Mouse (Mus musculus): ENCODE measurements at regions not wholly inside any gene's neighbourhood (a gene's known extent, or its start where the extent isn't known, plus 50 kb on each side); places are given as distances from the start of the nearest gene placed in this dataset.

DNA sequence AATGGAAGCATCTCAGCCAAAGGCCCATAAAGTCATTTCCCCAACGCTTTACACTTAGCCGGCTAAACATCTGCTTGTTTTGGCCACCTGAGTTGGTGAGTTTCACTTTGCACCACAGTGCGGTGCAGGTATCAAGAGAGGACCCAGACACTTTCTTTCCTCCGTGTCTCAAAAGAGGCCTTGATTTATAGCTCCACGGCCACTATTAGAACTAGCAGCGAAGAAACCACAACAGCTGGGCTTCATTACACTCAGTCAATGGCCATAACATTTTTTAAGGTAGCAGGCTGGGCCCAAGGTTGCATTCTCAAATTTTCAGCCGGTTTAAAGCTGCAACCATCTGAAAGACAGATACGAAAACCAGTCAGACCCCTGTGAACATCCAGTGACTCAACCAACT lies 103.4 kb downstream of the Mreg start:
- Histone ChIP-seq H3K4me2 (ENCODE audit: low read length) (no peak overlapping the region), H3K27ac (ENCODE audit: low read depth, low read length) (no peak overlapping the region), H3K4me1 (ENCODE audit: control insufficient read depth, insufficient read depth, low read length) (no peaks in the 10 kb centered on the region), H3K27me3 (replicated peaks; ENCODE audit: control insufficient read depth, insufficient read depth, low read length) (no peaks in the 10 kb centered on the region), H3K9me3 (replicated peaks; ENCODE audit: control insufficient read depth, low read length) (no peaks in the 10 kb centered on the region), H3K9ac (ENCODE audit: low read length) (no peak overlapping the region), H3K36me3 (ENCODE audit: control insufficient read depth, insufficient read depth, low read length) (no peaks in the 10 kb centered on the region), H3K4me3 (ENCODE audit: low read depth, low read length) (no peak overlapping the region)
- ATAC-seq (no peak), DNase-seq (ENCODE audit: low spot score) (no peak)
- 94% methylated on average over 8 of the region's 8 CpGs for WGBS

DNA sequence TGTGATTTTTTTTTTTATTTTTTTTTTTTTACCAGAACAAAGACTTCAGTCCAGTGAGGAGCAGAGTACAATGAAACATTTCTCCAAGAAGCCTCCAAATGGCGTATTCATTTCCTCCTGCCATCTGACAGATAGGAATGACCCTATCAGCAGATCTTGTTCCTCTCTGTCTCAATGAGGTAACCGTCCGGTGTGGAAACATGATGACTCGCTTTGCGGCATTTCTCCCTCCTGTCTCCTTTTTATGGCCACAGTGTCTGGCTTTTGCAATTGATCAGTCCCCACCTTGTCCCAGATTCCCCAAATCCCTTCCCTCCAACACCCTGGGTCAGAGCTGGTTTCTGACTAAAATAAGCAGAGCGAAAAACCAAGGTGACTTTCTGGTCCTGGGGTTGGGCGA lies 105.0 kb downstream of the Mreg start:
- Histone ChIP-seq H3K36me3 (ENCODE audit: control insufficient read depth, insufficient read depth, low read length) (no peaks in the 10 kb centered on the region), H3K27me3 (replicated peaks; ENCODE audit: control insufficient read depth, insufficient read depth, low read length) (no peaks in the 10 kb centered on the region), H3K9me3 (replicated peaks; ENCODE audit: control insufficient read depth, low read length) (no peaks in the 10 kb centered on the region), H3K4me1 (ENCODE audit: control insufficient read depth, insufficient read depth, low read length) (no peaks in the 10 kb centered on the region), H3K27ac (ENCODE audit: low read depth, low read length) (no peak overlapping the region), H3K4me3 (ENCODE audit: low read depth, low read length) (no peak overlapping the region), H3K9ac (ENCODE audit: low read length) (no peak overlapping the region), H3K4me2 (ENCODE audit: low read length) (no peak overlapping the region)
- WGBS, result 90% methylated on average over 7 of the region's 7 CpGs
- no peak for DNase-seq (ENCODE audit: low spot score)
- no peak for ATAC-seq

DNA sequence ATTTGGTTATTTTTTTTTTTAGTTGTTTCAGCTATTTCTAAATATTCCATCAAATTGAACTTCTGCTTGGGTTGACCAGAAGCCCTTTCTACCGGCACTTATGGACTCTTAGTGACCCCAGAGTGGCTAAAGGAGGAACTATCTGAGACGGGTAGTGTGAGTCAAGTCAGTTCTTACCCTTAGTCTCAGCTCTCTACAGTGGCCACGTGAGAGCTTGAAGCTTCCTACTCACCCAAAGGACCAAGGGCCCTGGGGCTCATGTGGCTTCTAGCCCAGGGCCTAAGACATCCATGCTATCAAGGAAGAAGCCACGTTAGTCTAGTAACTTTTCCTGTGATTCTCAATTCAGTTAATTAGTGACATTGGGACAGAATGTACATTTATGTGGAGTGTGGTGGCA lies 105.5 kb downstream of the Mreg start:
- Histone ChIP-seq H3K36me3 (ENCODE audit: control insufficient read depth, insufficient read depth, low read length) (no peaks in the 10 kb centered on the region), H3K4me3 (ENCODE audit: low read depth, low read length) (no peak overlapping the region), H3K4me2 (ENCODE audit: low read length) (no peak overlapping the region), H3K27me3 (replicated peaks; ENCODE audit: control insufficient read depth, insufficient read depth, low read length) (no peaks in the 10 kb centered on the region), H3K27ac (ENCODE audit: low read depth, low read length) (no peak overlapping the region), H3K9ac (ENCODE audit: low read length) (no peak overlapping the region), H3K9me3 (replicated peaks; ENCODE audit: control insufficient read depth, low read length) (no peaks in the 10 kb centered on the region), H3K4me1 (ENCODE audit: control insufficient read depth, insufficient read depth, low read length) (no peaks in the 10 kb centered on the region)
- no peak for ATAC-seq
- 87% methylated on average over 4 of the region's 4 CpGs for whole genome bisulfite sequencing
- DNase-seq (ENCODE audit: low spot score), result no peak

DNA sequence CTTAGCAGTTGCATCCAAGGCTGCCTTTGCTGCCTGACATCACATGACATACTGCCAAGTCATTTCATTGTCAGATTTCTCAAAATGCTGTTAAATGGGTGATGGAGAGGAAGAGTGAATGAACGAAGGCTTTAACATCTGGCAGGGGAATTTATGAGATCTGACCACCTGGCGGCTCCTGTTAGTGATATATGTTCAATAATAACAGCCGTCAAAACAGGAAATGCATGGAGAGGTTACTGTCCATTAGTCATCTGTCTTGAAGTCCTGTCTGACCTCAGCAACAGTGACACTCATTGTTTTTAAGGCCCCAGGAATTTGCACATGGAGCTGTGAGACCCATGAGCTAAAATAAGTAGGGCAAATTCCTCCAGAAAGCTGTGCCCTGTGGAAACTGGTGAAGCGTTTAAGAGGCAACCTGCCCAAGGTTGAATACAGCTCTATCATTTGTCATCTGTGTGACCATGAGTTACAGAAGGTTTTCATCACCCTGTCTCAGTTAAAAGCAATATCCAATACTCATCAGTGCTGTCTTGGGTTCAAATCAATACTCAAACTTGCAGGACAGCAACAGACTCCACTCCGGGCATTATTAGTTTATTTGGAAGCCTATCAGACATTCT lies 106.6 kb downstream of the Mreg start:
- DNase-seq (ENCODE audit: low spot score) (no peak), ATAC-seq (no peak)
- Histone ChIP-seq H3K4me3 (ENCODE audit: low read depth, low read length) (no peak overlapping the region), H3K27ac (ENCODE audit: low read depth, low read length) (no peak overlapping the region), H3K4me1 (ENCODE audit: control insufficient read depth, insufficient read depth, low read length) (no peaks in the 10 kb centered on the region), H3K9ac (ENCODE audit: low read length) (no peak overlapping the region), H3K9me3 (replicated peaks; ENCODE audit: control insufficient read depth, low read length) (no peaks in the 10 kb centered on the region), H3K27me3 (replicated peaks; ENCODE audit: control insufficient read depth, insufficient read depth, low read length) (no peaks in the 10 kb centered on the region), H3K4me2 (ENCODE audit: low read length) (no peak overlapping the region), H3K36me3 (ENCODE audit: control insufficient read depth, insufficient read depth, low read length) (no peaks in the 10 kb centered on the region)
- WGBS, result 90% methylated on average over 5 of the region's 5 CpGs

DNA sequence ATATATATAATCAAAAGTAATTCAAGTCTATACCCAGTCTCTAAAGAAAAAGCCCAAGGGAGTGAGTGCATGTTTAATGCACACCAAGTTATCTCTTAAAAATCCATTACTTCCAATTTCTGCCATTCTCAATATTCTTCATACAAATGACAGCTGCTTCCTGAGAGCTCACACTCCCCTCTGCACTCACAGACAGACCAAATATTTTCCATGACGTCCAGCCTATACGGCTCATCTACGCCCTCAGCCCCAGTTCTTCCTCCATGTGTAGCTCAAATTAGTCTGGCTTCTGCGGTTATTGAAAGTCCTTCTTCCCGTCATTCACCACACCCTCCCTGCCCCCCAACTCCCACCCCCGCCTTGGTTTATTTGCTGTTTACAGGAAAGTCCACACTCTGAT lies 108.1 kb downstream of the Mreg start:
- Histone ChIP-seq H3K27ac (ENCODE audit: low read depth, low read length) (no peak overlapping the region), H3K9ac (ENCODE audit: low read length) (no peak overlapping the region), H3K27me3 (replicated peaks; ENCODE audit: control insufficient read depth, insufficient read depth, low read length) (no peaks in the 10 kb centered on the region), H3K4me3 (ENCODE audit: low read depth, low read length) (no peak overlapping the region), H3K9me3 (replicated peaks; ENCODE audit: control insufficient read depth, low read length) (no peaks in the 10 kb centered on the region), H3K4me1 (ENCODE audit: control insufficient read depth, insufficient read depth, low read length) (no peaks in the 10 kb centered on the region), H3K4me2 (ENCODE audit: low read length) (no peak overlapping the region), H3K36me3 (ENCODE audit: control insufficient read depth, insufficient read depth, low read length) (no peaks in the 10 kb centered on the region)
- DNase-seq (ENCODE audit: low spot score), result no peak
- no peak for ATAC-seq
- 91% methylated on average over 6 of the region's 6 CpGs for WGBS

DNA sequence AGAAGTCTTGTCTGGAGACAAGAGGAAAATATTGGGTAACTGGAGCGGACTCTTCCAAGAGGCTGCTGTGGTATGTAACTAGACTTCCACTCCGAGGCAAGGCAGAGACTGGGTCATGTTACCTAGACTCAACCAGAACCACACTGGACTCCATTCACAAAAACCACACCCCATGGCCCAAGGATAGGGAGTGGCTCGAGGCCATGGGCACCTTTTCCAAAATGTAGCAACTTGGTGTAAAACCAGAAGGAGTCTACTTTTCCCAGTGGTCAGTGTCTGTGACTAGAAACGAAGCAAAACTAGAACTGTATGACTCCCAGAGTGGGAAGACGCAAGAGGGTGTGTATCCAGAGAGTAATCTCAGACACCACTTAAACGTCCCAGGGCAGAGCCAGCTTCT lies 108.7 kb downstream of the Mreg start:
- Histone ChIP-seq H3K4me3 (ENCODE audit: low read depth, low read length) (no peak overlapping the region), H3K27ac (ENCODE audit: low read depth, low read length) (no peak overlapping the region), H3K27me3 (replicated peaks; ENCODE audit: control insufficient read depth, insufficient read depth, low read length) (no peaks in the 10 kb centered on the region), H3K9ac (ENCODE audit: low read length) (no peak overlapping the region), H3K9me3 (replicated peaks; ENCODE audit: control insufficient read depth, low read length) (no peaks in the 10 kb centered on the region), H3K36me3 (ENCODE audit: control insufficient read depth, insufficient read depth, low read length) (no peaks in the 10 kb centered on the region), H3K4me2 (ENCODE audit: low read length) (no peak overlapping the region), H3K4me1 (ENCODE audit: control insufficient read depth, insufficient read depth, low read length) (no peaks in the 10 kb centered on the region)
- DNase-seq (ENCODE audit: low spot score) (no peak), ATAC-seq (no peak)
- WGBS, result 88% methylated on average over 6 of the region's 6 CpGs

DNA sequence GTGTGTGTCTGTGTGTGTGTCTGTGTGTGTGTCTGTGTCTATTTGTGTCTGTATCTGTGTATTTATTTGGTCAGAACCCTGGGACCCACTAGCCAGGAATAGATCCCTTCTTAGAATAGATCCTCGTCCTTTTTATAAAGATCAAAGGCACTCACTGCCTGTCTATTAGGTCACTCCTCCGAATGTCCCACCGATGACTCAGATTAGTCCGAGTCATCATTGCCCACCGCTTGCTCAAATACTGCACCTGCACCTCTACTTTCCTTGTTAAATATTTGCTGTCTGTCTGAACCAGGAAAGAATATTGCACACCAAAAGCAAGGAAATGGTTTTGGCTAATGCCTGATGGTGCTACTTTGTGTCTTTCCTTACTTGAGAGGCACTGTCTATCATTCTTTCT lies 112.7 kb downstream of the Mreg start:
- no peaks in the 10 kb centered on the region for H3K27me3 ChIP-seq (replicated peaks; ENCODE audit: control insufficient read depth, insufficient read depth, low read length)
- no peak overlapping the region for H3K4me2 ChIP-seq (ENCODE audit: low read length)
- H3K27ac ChIP-seq (ENCODE audit: low read depth, low read length), result no peak overlapping the region
- 74% methylated on average over 5 of the region's 5 CpGs for WGBS
- ATAC-seq, result no peak
- H3K4me1 ChIP-seq (ENCODE audit: control insufficient read depth, insufficient read depth, low read length), result no peaks in the 10 kb centered on the region
- H3K9me3 ChIP-seq (replicated peaks; ENCODE audit: control insufficient read depth, low read length), result no peaks in the 10 kb centered on the region
- H3K4me3 ChIP-seq (ENCODE audit: low read depth, low read length), result no peak overlapping the region
- no peaks in the 10 kb centered on the region for H3K36me3 ChIP-seq (ENCODE audit: control insufficient read depth, insufficient read depth, low read length)
- H3K9ac ChIP-seq (ENCODE audit: low read length), result no peak overlapping the region
- DNase-seq (ENCODE audit: low spot score), result no peak

DNA sequence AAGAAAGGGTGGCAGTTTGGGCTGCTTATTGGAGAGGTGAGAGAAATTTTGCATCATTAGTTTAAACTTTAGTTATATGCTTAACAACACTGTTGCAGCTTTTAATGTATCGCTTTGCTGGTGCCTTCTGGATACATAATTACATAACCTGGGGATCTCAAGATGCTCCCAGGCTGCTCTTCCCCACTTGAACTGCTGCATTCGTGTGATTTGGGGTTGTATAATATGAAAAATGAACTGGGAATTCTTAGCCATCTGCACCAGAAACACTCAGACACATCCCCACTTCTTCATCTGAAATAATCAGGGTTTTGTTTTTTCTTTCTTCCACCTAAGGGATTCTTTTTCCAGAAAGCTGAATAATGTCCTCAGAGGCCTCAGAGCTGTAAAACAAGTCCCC lies 120.8 kb downstream of the Mreg start:
- no peaks in the 10 kb centered on the region for H3K4me1 ChIP-seq (ENCODE audit: control insufficient read depth, insufficient read depth, low read length)
- H3K9me3 ChIP-seq (replicated peaks; ENCODE audit: control insufficient read depth, low read length), result no peaks in the 10 kb centered on the region
- ATAC-seq, result no peak
- no peaks in the 10 kb centered on the region for H3K36me3 ChIP-seq (ENCODE audit: control insufficient read depth, insufficient read depth, low read length)
- H3K4me3 ChIP-seq (ENCODE audit: low read depth, low read length), result no peak overlapping the region
- no peak overlapping the region for H3K27ac ChIP-seq (ENCODE audit: low read depth, low read length)
- H3K9ac ChIP-seq (ENCODE audit: low read length), result no peak overlapping the region
- 81% methylated on average over 2 of the region's 2 CpGs for WGBS
- H3K27me3 ChIP-seq (replicated peaks; ENCODE audit: control insufficient read depth, insufficient read depth, low read length), result no peaks in the 10 kb centered on the region
- no peak overlapping the region for H3K4me2 ChIP-seq (ENCODE audit: low read length)
- no peak for DNase-seq (ENCODE audit: low spot score)

DNA sequence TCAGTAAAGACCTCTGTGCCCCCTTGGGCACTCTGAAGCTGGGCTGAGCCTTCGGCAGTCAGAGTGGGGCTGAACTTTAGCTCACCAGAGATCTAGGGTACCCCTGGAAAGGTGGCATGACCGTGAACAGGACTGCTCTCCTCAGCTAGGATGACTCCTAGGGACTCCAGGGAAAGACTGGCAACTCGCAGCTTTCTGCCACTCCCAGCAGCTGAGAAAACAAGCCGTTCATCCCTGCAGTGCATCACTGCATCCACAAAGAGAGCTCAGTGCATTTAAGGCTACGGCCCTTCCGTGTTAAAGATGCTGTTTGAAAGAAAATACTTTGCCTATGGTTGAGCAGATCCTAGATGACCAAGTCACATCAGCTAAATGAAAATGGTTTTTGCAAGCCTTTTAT lies 126.4 kb downstream of the Mreg start:
- no peaks in the 10 kb centered on the region for H3K4me1 ChIP-seq (ENCODE audit: control insufficient read depth, insufficient read depth, low read length)
- no peak overlapping the region for H3K27ac ChIP-seq (ENCODE audit: low read depth, low read length)
- no peaks in the 10 kb centered on the region for H3K27me3 ChIP-seq (replicated peaks; ENCODE audit: control insufficient read depth, insufficient read depth, low read length)
- 76% methylated on average over 6 of the region's 6 CpGs for WGBS
- no peaks in the 10 kb centered on the region for H3K36me3 ChIP-seq (ENCODE audit: control insufficient read depth, insufficient read depth, low read length)
- ATAC-seq (no peak), DNase-seq (ENCODE audit: low spot score) (no peak)
- H3K9ac ChIP-seq (ENCODE audit: low read length), result no peak overlapping the region
- no peak overlapping the region for H3K4me2 ChIP-seq (ENCODE audit: low read length)
- no peak overlapping the region for H3K4me3 ChIP-seq (ENCODE audit: low read depth, low read length)
- H3K9me3 ChIP-seq (replicated peaks; ENCODE audit: control insufficient read depth, low read length), result no peaks in the 10 kb centered on the region

Measured in forebrain, embryonic 14.5 days (tissue).